Mouse (Mus musculus) limb, embryonic 14.5 days (tissue): ENCODE measurements around the gene Gsg1. TPM values are rescaled to one million over a fixed set of nuclear protein-coding genes. Genes with fewer than 3 reads are reported as not detected.

Experiments
- ATAC-seq: fragments of 200-750 bp; cut with Nextera tagmentation; 2 replicates; pipeline ENCODE4 v1.8.0; 2017; ENCODE audit warnings: low read depth, moderate number of reproducible peaks, moderate TSS enrichment; ENCODE audit not compliant: low FRiP score
- DNase-seq: peaks from one replicate; pipeline ENCODE4 v3.0.0-alpha.2; 2015; ENCODE audit warnings: low spot score
- H3K27ac ChIP-seq: fragments of 300-500 bp; sonication (generic); replicated peaks from 2 replicates; pipeline ENCODE4 v1.5.1; 2014; ENCODE audit warnings: low read depth, mild to moderate bottlenecking, low read length, moderate library complexity, mixed read lengths
- H3K27me3 ChIP-seq: fragments of 300-500 bp; sonication (generic); 2 replicates; pipeline ENCODE4 v1.6.1; 2014; ENCODE audit warnings: low read length, mixed read lengths; ENCODE audit not compliant: control insufficient read depth, insufficient read depth
- H3K36me3 ChIP-seq: fragments of 300-500 bp; sonication (generic); 2 replicates; pipeline ENCODE4 v1.6.1; 2014; ENCODE audit warnings: mild to moderate bottlenecking, low read length, moderate library complexity, mixed read lengths; ENCODE audit not compliant: control insufficient read depth, insufficient read depth
- H3K4me1 ChIP-seq: fragments of 300-500 bp; sonication (generic); 2 replicates; pipeline ENCODE4 v1.6.1; 2014; ENCODE audit warnings: antibody characterized with exemption, low read length, mixed read lengths; ENCODE audit not compliant: control insufficient read depth, insufficient read depth
- H3K4me2 ChIP-seq: fragments of 300-500 bp; sonication (generic); replicated peaks from 2 replicates; pipeline ENCODE4 v1.6.1; 2014; ENCODE audit warnings: low read depth, mild to moderate bottlenecking, low read length, moderate library complexity; ENCODE audit not compliant: severe bottlenecking
- H3K4me3 ChIP-seq: fragments of 300-500 bp; sonication (generic); replicated peaks from 2 replicates; pipeline ENCODE4 v1.5.1; 2014; ENCODE audit warnings: low read length
- H3K9ac ChIP-seq: fragments of 300-500 bp; sonication (generic); 2 replicates; pipeline ENCODE4 v1.6.1; 2014; ENCODE audit warnings: mild to moderate bottlenecking, low read depth, low read length, moderate library complexity; ENCODE audit not compliant: severe bottlenecking
- H3K9me3 ChIP-seq: fragments of 300-500 bp; sonication (generic); 2 replicates; pipeline ENCODE4 v1.6.1; 2016; ENCODE audit warnings: low read length; ENCODE audit not compliant: control insufficient read depth
- POLR2A ChIP-seq: fragments of 200-500 bp; IDR thresholded peaks from 2 replicates; pipeline ENCODE4 v1.8.0; 2012; ENCODE audit warnings: inconsistent platforms, mild to moderate bottlenecking, moderate library complexity, borderline replicate concordance; ENCODE audit not compliant: insufficient read depth, insufficient read length; ENCODE audit errors: extremely low read depth
- WGBS: fragments of 180-500 bp; shearing (Covaris S2); extraction: QIAGEN DNeasy Blood & Tissue Kit; methylation state at CpG from one replicate; pipeline ENCODE4 v1.1.7; 2014; 5-methylcytosine and 5-hydroxymethylcytosine counted together
- polyA plus RNA-seq, 2 experiments: library from polyadenylated mRNA; depleted of rRNA in 1 of 2; stranded (reverse) in 1 of 2; unstranded in 1 of 2; fragments of >200 nt; fragmentation: Nextera tagmentation in 1 of 2; extraction: Ambion mirVana in 1 of 2; gene quantifications; 2 replicates each; pipeline versions ENCODE4 v1.2.1 to v1.2.3; 2012 to 2014

The Gsg1 gene
- polyA plus RNA-seq, 2 experiments, result 1.1 to 1.6 TPM

DNA sequence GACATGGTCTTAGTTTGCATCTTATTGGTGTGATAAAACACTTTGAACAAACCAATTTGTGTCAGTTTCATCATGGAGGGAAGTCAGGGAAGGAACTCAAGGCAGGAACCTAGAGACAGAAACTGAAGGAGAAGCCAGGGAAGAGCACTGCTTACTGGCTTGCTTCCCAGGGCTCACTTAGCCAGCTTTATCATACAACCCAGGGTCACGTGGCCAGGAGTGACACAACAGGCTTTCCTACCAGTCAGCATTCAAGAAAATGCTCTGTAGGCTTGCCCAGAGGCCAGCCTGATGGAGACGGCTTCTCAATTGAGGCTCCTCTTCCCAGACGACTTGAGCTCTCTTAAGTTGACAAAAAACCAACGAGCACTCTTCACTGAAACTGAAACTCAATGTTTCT, 59.2 kb downstream of the Gsg1 start:
- Histone ChIP-seq H3K27me3 (no peaks in the 10 kb centered on the region), H3K27ac (no peak overlapping the region), H3K36me3 (no peaks in the 10 kb centered on the region), H3K9ac (no peak overlapping the region), H3K4me3 (no peak overlapping the region), H3K9me3 (no peaks in the 10 kb centered on the region), H3K4me2 (no peak overlapping the region), H3K4me1 (no peaks in the 10 kb centered on the region)
- DNase-seq (no peak), ATAC-seq (no peak)
- no peak for TF ChIP-seq POLR2A
- WGBS, result 81% methylated on average over 4 of the region's 4 CpGs

GRCm38 (mm10) chr6:135193733-135194132, 60.4 kb downstream of the Gsg1 start:
- Histone ChIP-seq H3K4me2 (no peak overlapping the region), H3K27me3 (no peaks in the 10 kb centered on the region), H3K27ac (no peak overlapping the region), H3K36me3 (no peaks in the 10 kb centered on the region), H3K4me1 (no peaks in the 10 kb centered on the region), H3K9ac (no peak overlapping the region), H3K9me3 (no peaks in the 10 kb centered on the region), H3K4me3 (no peak overlapping the region)
- no peak for ATAC-seq
- WGBS, result 49% methylated on average over 4 of the region's 4 CpGs
- DNase-seq, result no peak
- TF ChIP-seq POLR2A, result no peak

DNA sequence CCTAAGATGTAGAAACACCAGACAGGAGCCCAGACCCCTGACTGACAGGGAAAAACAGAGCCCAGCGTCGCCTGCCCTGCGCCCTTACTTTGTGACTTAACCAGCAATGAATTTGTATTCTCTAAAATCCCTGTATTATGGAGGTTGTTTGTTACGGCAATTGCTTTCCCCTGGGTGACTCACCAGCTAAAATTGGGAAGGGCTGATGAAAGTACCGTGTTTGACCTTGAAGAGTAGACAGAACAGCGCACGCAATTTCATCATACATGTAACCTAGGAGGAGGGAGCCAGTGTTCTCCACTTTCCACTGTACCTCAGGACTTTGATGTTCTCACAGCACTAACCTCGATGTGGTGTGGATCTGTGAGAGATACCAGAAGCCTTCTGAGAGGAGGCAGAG, 61.2 kb downstream of the Gsg1 start:
- ATAC-seq (no peak), DNase-seq (no peak)
- Histone ChIP-seq H3K4me2 (no peak overlapping the region), H3K9ac (no peak overlapping the region), H3K27me3 (no peaks in the 10 kb centered on the region), H3K9me3 (no peaks in the 10 kb centered on the region), H3K27ac (no peak overlapping the region), H3K4me1 (no peaks in the 10 kb centered on the region), H3K36me3 (no peaks in the 10 kb centered on the region), H3K4me3 (no peak overlapping the region)
- 74% methylated on average over 8 of the region's 8 CpGs for WGBS
- no peak for TF ChIP-seq POLR2A

DNA sequence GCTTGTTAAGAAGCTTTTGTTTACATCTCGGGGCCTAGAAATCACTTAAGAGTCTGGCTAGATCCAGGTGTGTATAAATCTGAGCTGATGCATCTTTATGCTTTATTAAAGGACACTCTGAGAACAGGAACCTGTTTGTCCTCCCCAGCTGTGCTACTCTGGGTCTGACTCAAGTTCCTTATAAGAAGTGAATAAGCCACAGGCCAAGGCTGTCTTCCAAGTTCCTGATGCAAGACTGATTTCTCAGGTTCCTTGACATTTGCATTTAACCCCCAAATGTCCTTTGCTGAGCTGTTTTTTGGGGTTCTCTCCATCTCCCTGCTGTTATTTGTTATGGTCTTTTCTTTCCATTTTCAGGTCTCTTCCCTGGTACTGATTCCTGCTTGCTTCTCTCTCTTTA, 62.2 kb downstream of the Gsg1 start:
- H3K4me1 ChIP-seq, result no peaks in the 10 kb centered on the region
- H3K27me3 ChIP-seq, result no peaks in the 10 kb centered on the region
- no peak overlapping the region for H3K4me3 ChIP-seq
- no peak overlapping the region for H3K9ac ChIP-seq
- 80% methylated on average over 1 of the region's 1 CpGs for WGBS
- DNase-seq, result no peak
- H3K9me3 ChIP-seq, result no peaks in the 10 kb centered on the region
- no peak overlapping the region for H3K4me2 ChIP-seq
- H3K36me3 ChIP-seq, result no peaks in the 10 kb centered on the region
- no peak for ATAC-seq
- H3K27ac ChIP-seq, result no peak overlapping the region
- no peak for TF ChIP-seq POLR2A

DNA sequence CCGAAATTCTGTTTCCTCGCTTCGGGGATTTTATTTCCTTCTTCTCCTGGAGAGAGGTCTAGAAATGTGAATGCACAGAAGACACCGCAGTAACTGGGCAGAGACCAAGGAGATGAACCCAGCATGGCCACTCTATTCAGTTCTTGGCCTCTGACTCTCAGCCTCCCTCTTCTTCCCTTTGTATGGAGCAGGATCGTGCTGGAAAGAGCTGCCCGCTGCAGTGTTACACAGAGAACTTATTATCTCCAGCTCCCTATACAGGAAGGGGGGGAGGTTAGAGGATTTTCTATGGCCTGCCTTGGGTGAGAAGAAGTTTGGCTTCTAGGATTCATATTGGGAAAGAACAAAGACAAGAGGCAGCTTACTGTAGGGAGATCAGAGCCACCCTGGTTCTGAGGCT, 64.0 kb downstream of the Gsg1 start:
- H3K4me2 ChIP-seq, result no peak overlapping the region
- H3K27ac ChIP-seq, result no peak overlapping the region
- H3K27me3 ChIP-seq, result no peaks in the 10 kb centered on the region
- no peak for TF ChIP-seq POLR2A
- DNase-seq (no peak), ATAC-seq (no peak)
- H3K4me3 ChIP-seq, result no peak overlapping the region
- H3K4me1 ChIP-seq, result no peaks in the 10 kb centered on the region
- no peak overlapping the region for H3K9ac ChIP-seq
- H3K9me3 ChIP-seq, result no peaks in the 10 kb centered on the region
- WGBS, result 86% methylated on average over 6 of the region's 6 CpGs
- H3K36me3 ChIP-seq, result no peaks in the 10 kb centered on the region

DNA sequence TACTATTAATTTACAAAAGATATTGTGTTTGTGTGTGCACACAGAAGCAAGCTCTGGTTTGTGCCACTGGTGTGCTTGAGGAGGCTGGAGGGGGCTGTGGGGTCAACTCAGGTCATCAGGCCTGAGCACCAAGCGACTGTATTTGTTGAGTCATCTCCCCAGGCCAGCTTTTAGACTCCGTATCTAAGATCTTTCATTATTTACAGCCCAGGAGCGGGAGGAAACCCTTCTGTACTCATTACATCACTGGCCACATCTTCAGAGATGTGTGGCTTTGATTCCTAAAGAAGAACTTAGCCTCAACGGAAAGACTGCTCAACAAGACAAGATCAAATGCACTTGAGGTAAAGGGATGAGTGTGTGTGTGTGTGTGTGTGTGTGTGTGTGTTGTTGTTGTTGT, 65.5 kb downstream of the Gsg1 start:
- TF ChIP-seq POLR2A, result no peak
- no peaks in the 10 kb centered on the region for H3K9me3 ChIP-seq
- 59% methylated on average over 4 of the region's 4 CpGs for WGBS
- no peak overlapping the region for H3K4me2 ChIP-seq
- H3K27ac ChIP-seq, result no peak overlapping the region
- H3K27me3 ChIP-seq, result no peaks in the 10 kb centered on the region
- ATAC-seq (no peak), DNase-seq (no peak)
- no peak overlapping the region for H3K9ac ChIP-seq
- H3K36me3 ChIP-seq, result no peaks in the 10 kb centered on the region
- no peaks in the 10 kb centered on the region for H3K4me1 ChIP-seq
- H3K4me3 ChIP-seq, result no peak overlapping the region

Other genes with a start within 250 kb of the Gsg1 start
- 93.9 and 104 TPM in 2 replicates for gene Ddx47, start 242.7 kb downstream of the Gsg1 start, polyA plus RNA-seq (2012; rRNA removed)
- gene Ddx47, start 242.7 kb downstream of the Gsg1 start, polyA plus RNA-seq (2014; fragmentation: Nextera tagmentation; extraction: Ambion mirVana), result 97.6 and 107 TPM in 2 replicates
- gene Gprc5a, start 188.7 kb downstream of the Gsg1 start, polyA plus RNA-seq (2012; rRNA removed), result 2.7 and 2.8 TPM in 2 replicates
- 3.8 and 4.7 TPM in 2 replicates for gene Gprc5a, start 188.7 kb downstream of the Gsg1 start, polyA plus RNA-seq (2014; fragmentation: Nextera tagmentation; extraction: Ambion mirVana)
- 0.10 and 0.23 TPM in 2 replicates for gene Gprc5d, start 136.1 kb downstream of the Gsg1 start, polyA plus RNA-seq (2012; rRNA removed)
- gene Gprc5d, start 136.1 kb downstream of the Gsg1 start, polyA plus RNA-seq (2014; fragmentation: Nextera tagmentation; extraction: Ambion mirVana), result 0.19 TPM in 1 of 2 replicates, not detected in the other
- 26.2 and 31.6 TPM in 2 replicates for gene Fam234b, start 56.4 kb downstream of the Gsg1 start, polyA plus RNA-seq (2012; rRNA removed)
- 23.9 and 27.3 TPM in 2 replicates for gene Fam234b, start 56.4 kb downstream of the Gsg1 start, polyA plus RNA-seq (2014; fragmentation: Nextera tagmentation; extraction: Ambion mirVana)
- gene Hebp1, start 56.3 kb downstream of the Gsg1 start, polyA plus RNA-seq (2012; rRNA removed), result 16.6 and 23.2 TPM in 2 replicates
- gene Hebp1, start 56.3 kb downstream of the Gsg1 start, polyA plus RNA-seq (2014; fragmentation: Nextera tagmentation; extraction: Ambion mirVana), result 5.7 and 5.9 TPM in 2 replicates
- 0.34 and 0.46 TPM in 2 replicates for gene Pbp2, start 56.1 kb upstream of the Gsg1 start, polyA plus RNA-seq (2012; rRNA removed)
- gene Pbp2, start 56.1 kb upstream of the Gsg1 start, polyA plus RNA-seq (2014; fragmentation: Nextera tagmentation; extraction: Ambion mirVana), result 0.29 and 0.46 TPM in 2 replicates
- gene Emp1, start 108.2 kb upstream of the Gsg1 start, polyA plus RNA-seq (2012; rRNA removed), result 366 and 528 TPM in 2 replicates
- gene Emp1, start 108.2 kb upstream of the Gsg1 start, polyA plus RNA-seq (2014; fragmentation: Nextera tagmentation; extraction: Ambion mirVana), result 91.7 and 98.9 TPM in 2 replicates